Mouse (Mus musculus) lung, postnatal 4 days (tissue): ENCODE data around the gene Krtap13-1.
"Not testable (repeated sequence)": the region's sequence is repeated elsewhere in the genome, so short reads cannot be mapped to it uniquely, and the experiment has no call there.

Experiments
- DNase-seq, 2 experiments: peaks; one replicate each; pipeline ENCODE4 v3.0.0; 2021

Gene Krtap13-1

DNA sequence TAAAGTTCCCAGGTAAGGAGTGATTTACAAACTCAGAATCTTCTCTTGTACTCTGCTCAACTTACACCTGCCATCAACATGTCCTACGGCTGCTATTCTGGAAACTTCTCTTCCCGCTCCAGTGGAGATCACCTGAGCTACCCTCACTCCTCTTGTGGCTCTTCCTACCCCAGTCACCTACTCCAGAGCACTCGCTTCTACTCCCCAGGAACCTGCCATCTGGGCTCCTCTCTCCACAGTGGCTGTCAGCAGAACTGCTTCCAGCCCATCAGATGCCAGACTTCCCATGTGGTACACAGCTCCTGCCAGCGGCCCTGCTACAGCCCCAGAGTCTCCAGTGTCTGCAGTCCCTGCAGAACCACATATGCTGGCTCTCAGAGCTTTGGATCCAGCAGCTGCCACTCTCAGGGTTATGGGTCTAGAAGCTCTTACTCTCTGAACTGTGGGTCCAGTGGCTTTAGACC is at the start of gene Krtap13-1:
Gene Krtap13-1 (plus strand): TSS at position 51 of the 464 bp plus-strand sequence.
- no peak for DNase-seq

DNA sequence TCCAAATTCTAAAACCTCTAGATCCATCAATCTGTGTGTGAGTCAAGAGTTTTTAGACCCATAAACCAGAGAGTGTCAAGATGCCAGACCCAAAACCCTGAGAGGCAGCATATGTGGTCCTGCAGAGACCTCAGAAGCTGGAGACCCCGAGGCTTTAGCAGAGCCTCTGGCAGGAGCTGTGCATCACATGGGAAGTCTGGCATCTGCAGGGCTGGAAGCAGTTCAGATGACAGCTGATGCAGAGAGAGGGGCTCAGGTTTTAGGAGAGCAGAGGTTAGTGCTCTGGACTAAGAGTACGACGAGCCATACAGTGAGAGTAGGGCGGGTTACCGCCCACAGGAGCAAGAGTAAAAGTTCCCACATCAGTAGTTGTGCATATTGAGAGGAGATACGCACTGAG is 49.6 kb upstream of the Krtap13-1 start:
- DNase-seq = no peak

DNA sequence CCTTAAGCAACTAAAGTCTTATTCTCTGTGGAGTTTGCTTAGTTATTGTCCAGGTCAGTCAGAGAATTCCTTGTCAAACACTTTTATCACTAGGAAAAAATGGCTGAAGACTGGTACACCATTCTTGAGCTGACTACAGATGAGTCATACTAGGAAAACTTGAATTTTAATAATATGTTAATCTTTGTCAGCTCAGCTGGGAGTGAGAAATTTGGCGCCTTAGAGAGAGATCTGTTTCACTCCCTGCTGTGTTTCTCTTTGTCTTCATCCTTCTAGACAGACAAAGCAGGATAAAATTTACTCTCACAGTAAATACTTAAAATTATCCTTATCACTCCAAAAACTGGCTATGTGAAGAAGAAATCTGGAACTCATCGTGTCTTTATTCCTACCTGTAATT is 47.4 kb upstream of the Krtap13-1 start:
- DNase-seq = no peak

DNA sequence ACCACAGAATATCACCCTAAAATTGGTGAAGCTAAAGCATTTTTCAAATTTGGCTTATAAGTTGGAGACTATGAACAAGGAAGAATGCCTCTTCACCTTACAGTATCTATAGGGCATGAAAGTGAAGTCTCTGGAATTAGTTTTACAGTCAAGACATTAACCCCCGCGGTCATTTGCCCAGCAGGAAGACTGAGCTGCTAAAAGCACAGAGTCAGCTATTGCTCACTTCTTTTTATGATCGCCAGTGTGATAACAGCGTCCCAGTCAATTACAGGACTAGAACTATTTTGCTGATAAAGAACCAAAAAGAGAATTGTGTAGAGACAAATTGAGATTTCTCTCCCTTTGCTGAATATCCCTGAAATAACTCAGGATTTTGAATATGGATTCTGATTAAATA is 32.4 kb upstream of the Krtap13-1 start:
- DNase-seq = no peak

DNA sequence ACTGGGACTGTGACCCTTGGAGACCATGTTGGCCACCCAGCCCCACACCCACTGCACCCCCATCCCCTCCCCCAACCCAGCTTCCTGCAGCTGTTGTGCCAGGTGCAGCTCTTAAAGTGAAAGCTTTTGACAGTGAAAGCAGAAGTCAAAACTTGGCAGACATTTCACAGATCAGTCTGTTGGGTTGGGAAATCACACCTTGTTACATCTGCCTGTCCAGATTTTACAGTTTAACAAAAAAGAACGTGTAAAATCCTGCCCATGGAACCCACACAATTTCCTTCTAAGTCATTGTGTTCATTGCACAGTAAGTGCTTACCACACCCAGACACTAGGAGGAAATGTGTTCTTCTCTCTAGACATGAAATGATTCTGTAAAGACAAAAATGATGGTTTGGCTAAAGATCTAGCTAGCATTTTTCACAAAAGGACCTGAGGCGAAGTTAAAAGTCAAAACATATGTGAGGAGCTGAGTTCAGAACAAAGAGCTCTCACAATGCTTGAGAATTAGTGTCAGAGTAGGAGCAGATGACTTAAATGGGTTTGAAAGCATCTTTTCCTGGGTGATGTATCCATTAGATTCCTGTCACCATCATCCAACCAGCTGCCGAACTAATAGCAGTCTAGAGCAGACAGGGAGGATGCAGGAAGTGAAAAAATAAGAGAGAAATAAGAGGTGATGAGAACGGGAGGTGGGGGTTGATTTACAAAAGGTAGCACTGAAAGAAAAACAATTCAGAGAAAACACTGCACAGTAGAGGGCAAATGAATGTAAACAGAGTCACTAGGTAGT is 27.4 kb upstream of the Krtap13-1 start:
- DNase-seq = peak in 1 of 2 experiments; percentile 8

DNA sequence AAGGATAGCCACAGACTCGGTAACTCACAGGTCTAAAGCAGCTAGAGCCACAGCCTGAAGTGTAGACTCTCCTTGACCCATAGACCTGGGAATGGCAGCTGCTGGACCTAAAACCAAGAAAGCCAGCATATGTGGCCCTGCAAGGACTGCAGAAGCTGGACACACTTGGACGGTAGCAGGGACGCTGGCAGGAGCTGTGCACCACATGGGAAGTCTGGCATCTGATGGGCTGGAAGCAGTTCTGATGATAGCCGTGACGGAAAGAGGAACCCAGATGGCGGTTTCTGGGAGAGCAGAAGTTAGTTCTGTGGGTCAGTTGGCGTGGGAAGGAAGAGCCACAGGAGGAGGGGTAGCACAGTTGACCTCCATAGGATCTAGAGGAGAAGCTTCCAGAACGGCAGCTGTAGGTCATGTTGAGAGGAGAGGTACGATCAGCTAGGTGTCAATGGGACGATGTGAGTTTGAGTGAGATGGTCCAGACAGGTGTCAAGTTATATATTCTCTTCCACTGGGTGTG is 21.1 kb upstream of the Krtap13-1 start, which contains the start of gene 2310061N02Rik:
Gene 2310061N02Rik (minus strand): TSS at position 467 of the 517 bp plus-strand sequence.
- DNase-seq = no peak

DNA sequence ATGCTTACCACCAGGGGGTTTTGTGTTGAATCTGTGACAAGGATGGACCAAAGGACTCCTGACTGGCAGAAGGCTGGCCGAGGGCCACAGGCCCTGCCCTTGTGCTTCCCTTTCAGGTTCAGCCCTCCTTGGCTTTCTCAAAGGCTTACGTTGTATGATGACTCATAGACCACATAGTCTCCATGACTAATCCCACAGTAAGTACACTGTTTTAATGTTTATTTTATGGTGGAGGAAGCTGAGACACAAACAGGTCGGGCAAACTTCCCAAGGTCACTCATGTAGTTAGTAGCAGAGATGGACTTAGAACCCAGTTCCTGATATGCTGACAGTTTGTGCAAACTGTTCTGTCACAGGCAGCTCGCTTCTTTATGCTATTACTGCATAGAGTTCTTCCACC is 17.9 kb upstream of the Krtap13-1 start:
- DNase-seq = peak in 1 of 2 experiments; percentile 27

DNA sequence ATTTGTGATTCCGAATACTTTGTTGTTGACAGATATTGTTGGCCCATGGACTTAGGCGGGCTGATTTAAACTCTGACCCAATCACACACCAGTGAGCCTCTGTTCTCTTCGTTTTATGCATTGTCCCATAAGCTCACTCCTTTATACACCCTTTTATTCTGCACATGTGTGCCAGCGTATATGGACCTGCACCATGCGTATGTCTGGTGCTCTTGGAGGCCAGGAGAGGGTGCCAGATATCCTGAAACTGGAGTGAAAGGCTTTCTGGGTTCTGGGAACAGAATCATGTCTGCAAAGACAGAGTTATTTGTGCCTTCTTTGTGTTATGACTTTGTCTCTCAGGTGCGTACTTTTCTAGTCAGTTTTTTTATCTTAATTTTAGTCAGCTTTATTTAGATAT is 17.4 kb upstream of the Krtap13-1 start:
- no peak for DNase-seq

DNA sequence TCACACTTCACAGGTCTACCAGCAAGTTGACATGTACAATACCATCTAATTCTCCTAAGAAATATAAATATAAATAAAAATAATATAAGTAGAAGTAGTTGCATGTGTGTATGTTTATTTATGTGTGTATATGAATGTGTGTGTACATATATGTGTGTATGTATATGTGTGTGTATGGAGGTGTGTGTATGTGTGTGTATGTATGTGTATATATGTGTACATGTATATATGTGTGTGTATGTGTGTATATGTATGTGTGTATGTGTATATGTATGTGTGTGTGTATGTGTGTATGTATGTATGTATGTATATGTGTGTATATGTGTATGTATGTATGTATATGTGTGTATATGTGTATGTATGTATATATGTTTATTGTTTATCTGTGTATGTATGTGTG is 12.1 kb upstream of the Krtap13-1 start:
- DNase-seq = no peak

DNA sequence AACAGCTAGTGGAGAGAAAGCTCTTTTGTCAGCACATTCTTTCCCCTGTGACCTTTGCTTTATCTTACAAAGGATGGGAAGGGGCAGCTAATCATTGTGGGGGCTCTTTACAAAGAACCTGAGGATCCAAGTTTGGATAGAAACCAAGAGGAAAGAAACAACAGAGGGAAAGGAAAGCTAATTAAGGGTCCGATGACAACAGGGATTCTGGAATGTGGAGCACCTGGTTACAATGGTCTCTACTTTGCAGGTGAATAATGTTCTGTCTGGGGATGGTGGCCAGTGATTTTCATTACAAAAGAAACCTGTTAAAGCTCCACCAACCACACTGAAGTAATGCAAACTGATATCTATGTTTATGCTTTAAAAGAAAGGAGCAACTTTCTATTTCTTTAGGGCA is 8.6 kb upstream of the Krtap13-1 start:
- DNase-seq = no peak

DNA sequence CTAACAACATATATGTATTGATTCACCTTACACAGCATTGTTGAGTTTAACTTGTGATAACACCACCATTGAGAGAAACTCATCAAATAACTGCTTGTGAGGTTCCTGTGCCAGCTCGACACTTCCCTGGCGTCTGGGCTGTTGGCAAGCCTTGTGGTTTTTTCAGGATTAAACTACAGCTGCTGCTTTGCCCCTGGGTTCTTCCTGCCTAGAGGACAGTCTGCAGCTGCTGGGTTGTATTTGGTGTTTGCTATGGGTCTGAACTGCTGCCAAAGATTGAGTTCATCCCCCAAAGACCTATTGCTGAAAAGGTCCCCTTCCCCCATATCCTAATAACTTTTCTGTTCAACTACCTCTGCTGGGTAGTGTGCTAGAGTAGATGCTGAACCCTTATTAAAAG is 6.7 kb downstream of the Krtap13-1 start:
- DNase-seq = no peak

DNA sequence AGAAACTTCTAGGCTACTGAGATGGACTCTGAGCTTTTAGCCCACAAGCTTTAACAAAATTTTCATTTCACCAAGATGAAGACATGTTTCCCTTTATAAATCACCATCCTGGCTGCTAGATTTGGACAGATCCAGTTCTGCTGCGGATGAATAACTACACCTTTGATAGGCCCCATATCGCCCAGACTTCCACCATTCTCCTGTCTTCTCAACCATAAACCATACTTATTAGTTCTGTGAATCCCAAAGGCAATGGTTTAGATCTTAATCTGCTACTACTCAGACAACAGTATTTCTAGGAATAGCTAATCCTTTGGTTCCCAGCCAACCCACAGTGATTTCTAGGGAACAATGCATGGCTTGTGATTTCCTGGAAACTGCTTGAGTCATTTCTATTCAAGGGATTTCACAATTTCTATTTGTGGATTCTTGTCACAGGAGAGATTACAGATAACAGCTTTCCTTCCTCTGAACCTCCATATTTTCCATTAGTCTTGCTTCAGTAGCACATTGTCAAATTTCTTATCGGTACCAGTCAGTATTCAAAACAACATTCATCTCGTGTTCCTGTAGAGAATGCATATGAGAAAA is 16.2 kb downstream of the Krtap13-1 start:
- peak in 1 of 2 experiments; percentile 10 for DNase-seq

DNA sequence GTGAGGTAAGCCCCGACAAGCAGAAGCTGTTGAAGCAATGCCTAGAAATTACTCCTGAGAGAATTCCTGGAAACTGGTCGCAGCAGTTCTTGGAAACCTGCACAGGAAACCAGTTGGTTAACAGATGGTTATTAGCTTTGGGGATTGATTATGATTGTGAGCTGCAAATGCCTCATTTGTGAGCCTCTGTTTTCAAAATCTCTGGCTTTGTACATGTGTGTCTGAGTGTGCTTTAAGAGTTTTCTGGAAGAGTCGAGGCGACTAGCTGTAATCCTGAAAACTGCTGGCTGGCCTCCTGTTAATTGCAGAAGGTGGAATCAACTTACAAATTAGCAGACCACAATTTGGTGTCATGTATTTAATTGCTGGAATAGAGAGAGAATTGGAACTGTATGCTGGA is 19.3 kb downstream of the Krtap13-1 start:
- DNase-seq = no peak

DNA sequence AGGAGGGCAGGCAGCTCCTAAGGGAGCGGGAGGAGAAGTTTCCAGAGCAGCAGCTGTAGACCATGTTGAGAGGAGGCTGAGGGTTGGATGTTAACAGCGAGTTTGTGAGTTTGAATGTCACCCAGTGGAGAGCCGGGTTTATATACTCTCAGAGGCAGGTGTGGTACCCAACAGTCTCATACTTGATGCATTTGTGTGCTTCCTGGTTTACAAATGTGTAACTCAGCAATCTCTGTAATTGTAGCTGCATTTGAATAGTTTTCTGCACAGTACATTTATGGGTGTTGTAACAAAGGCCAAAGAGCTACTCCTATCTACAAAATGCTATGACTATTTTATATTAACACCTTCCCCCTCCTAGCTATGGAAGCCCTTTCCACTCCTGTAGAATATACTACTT is 22.9 kb downstream of the Krtap13-1 start, which contains the start of gene Krtap13:
Gene Krtap13 (minus strand): TSS at position 101 of the 400 bp plus-strand sequence.
- not testable (repeated sequence) for DNase-seq

DNA sequence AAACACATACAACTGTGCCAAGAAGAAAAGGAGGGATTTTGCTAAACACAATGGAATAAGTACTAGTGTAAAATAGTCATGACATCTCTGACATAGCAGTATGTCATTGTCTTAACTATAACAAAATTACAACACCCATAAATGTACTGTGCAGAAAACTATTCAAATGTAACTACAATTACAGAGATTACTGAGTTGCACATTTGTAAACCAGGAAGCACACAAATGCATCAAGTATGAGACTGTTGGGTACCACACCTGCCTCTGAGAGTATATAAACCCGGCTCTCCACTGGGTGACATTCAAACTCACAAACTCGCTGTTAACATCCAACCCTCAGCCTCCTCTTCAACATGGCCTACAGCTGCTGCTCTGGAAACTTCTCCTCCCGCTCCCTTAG is 29.9 kb downstream of the Krtap13-1 start, which contains the start of gene 2310034C09Rik:
Gene 2310034C09Rik (plus strand): TSS at position 301 of the 400 bp plus-strand sequence.
- DNase-seq = not testable (repeated sequence)

DNA sequence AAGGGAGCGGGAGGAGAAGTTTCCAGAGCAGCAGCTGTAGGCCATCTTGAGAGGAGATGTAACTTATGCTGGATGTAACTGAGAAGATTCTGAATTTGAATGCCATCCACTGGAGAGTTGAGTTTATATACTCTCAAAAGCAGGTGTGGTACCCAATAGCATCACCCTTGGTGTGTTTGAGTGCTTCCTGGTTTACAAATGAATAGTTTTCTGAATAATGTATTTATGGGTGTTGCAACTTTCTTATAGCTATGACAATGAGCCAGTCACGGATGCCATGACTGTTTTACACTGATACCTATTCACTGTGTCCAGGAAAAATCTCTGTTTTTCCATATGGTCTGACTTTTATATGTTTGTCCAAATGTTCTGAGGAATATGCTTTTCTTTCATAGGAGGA is 45.4 kb downstream of the Krtap13-1 start, which contains the start of gene 2310057N15Rik:
Gene 2310057N15Rik (minus strand): TSS at position 101 of the 400 bp plus-strand sequence.
- no peak for DNase-seq

DNA sequence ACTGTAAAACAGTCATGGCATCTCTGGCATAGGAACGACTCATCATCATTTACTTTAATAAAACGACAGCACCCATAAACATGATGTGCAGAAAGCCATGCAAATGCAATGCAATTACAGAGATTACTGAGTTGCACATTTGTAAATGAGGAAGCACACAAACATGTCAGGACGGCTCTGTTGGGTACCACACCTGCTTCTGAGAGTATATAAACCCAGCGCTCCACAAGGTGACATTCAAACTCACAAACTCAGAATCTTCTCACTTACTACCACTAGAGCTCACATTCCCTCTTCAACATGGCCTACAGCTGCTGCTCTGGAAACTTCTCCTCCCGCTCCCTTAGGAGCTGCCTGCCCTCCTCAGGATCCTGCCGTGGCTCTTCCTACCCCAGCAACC is 48.9 kb downstream of the Krtap13-1 start, which contains the start of gene Gm5965:
Gene Gm5965 (plus strand): TSS at position 301 of the 400 bp plus-strand sequence.
- no peak for DNase-seq
